16 mouse cellular contexts compared by ENCODE assay signal in the genomic region with DNA sequence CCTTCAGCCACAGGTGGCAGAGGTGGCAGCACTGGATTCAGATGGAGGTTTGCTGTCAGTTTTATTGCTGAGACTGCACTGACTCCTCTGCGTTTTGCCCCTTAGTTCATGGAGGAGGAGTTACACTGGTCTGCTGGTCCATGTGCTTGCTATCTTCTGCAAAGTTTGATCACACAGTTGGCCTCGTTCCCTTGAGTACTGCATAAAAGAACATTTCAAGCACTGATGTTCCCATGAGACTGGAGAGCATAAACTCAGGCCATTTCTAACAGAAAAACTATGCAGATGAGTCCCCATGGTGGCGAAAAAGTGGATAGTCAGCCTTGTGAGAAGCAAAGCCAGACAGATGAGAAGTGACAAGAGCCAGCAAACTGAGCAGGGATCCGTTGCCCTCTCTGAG.
"Had no signal": no experiment of that assay in that cellular context is flagged by ENCODE, and none has a peak within 500 bp of the region (broad histone marks: within the 10 kb centered on the region; RNA-seq: fewer than 3 reads in every experiment).

No protein-coding gene starts in this region.

- H3K4me2 ChIP-seq: limb, embryonic 15.5 days; liver, embryonic 12.5 days; lung, embryonic 14.5 days; neural tube, embryonic 15.5 days had no signal

- H3K9ac ChIP-seq: limb, embryonic 15.5 days; liver, embryonic 12.5 days; lung, embryonic 14.5 days; neural tube, embryonic 15.5 days had no signal

- H3K27ac ChIP-seq: limb, embryonic 15.5 days; liver, embryonic 12.5 days; midbrain, embryonic 10.5 days; neural tube, embryonic 15.5 days had no signal

- ATAC-seq: intestine, embryonic 16.5 days; liver, embryonic 12.5 days had no signal

- H3K27me3 ChIP-seq: limb, embryonic 15.5 days; liver, embryonic 12.5 days; neural tube, embryonic 15.5 days had no signal

- H3K4me1 ChIP-seq: limb, embryonic 15.5 days; liver, embryonic 12.5 days; midbrain, embryonic 10.5 days; neural tube, embryonic 15.5 days had no signal

- H3K4me3 ChIP-seq: limb, embryonic 15.5 days; liver, embryonic 12.5 days; midbrain, embryonic 10.5 days; myocyte; neural tube, embryonic 15.5 days had no signal

- DNase-seq: kidney, postnatal 25 days; layer of hippocampus, adult 9-11 months; layer of hippocampus, postnatal 36 days; lung, embryonic 14.5 days; lung, postnatal 10 days; lung, postnatal 4 days; midbrain, embryonic 14.5 days; right cerebral cortex, adult 18-20 months; right cerebral cortex, postnatal 25 days; thymus, postnatal 36 days had no signal

- H3K9me3 ChIP-seq: limb, embryonic 15.5 days; liver, embryonic 12.5 days; midbrain, embryonic 10.5 days; neural tube, embryonic 15.5 days had no signal
